Mouse (Mus musculus) ES-Bruce4 (cell line): ENCODE data around the gene Fyn.

Experiments
- CTCF ChIP-seq: IDR thresholded peaks from one replicate; pipeline ENCODE4 v1.8.1; 2011; ENCODE audit warnings: low read depth, low read length
- POLR2A ChIP-seq: IDR thresholded peaks from one replicate; pipeline ENCODE4 v1.8.1; 2011; ENCODE audit warnings: low read length; ENCODE audit not compliant: insufficient read depth

DNA sequence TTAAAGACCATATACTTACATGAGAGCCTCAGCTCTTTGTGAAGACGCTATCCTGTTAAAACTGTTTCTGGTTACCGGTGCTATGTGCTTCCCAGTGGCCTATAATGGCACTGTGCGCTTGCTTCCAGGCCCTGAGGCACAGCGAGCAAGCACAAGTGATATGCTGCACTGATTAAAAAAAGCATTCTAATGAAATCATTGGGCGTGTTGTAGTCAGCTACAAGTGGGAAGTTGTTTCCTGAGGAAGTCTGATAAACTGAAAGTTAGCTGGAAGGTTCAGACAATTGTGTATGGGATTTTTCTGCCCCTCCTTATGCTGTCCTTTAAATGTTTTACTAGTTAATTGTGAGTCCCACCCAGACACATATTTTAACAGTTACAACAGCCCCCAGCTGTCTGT, 49.0 kb downstream of the Fyn start:
- TF ChIP-seq CTCF (no peak), POLR2A (no peak)
